In the genomic region with DNA sequence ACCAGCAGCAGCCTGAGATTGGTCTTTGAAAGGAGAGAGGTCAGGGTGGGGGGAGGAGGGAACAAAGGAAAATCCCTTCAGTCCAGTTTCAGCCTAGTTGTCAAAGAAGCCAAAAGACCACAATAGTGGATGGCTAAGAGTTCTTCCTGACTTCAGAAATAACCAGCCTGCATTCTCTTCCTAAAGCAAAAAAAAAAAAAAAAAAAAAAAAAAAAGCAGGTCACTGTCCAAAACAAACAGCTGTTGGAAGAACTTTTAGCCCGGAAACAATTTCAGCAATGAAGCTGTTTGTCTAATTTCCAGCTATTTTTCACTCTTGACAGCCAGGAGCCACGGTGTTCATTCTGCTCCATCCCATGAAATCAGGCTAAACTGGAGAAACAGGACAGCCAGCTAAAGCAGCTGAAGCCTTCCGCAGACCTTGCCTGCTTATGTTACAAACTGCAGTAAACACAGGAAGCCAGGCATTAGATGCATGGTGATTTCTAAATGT, we compare ENCODE assay signal across 10 mouse cellular contexts.
DNase-seq lines count a peak whose midpoint lies in the region; ATAC-seq lines count a peak whose summit lies in the region.
"Had no signal": no experiment of that assay in that cellular context is flagged by ENCODE, and none has a peak within 500 bp of the region (broad histone marks: within the 10 kb centered on the region; RNA-seq: fewer than 3 reads in every experiment).

No protein-coding gene starts in this region.

- no peaks in the 10 kb centered on the region for H3K9me3 ChIP-seq in neural tube, embryonic 15.5 days (replicated peaks)
- H3K9me3 ChIP-seq: neural tube, embryonic 12.5 days had no signal

- 9% methylated on average over 3 of the region's 3 CpGs for WGBS in neural tube, embryonic 15.5 days

- H3K27me3 ChIP-seq in neural tube, embryonic 15.5 days (replicated peaks) = no peaks in the 10 kb centered on the region
- H3K27me3 ChIP-seq: neural tube, embryonic 12.5 days had no signal

- H3K27ac ChIP-seq in neural tube, embryonic 15.5 days (replicated peaks) = no peak overlapping the region
- H3K27ac ChIP-seq: neural tube, embryonic 12.5 days had no signal

- H3K36me3 ChIP-seq in neural tube, embryonic 15.5 days = no peaks in the 10 kb centered on the region
- H3K36me3 ChIP-seq: neural tube, embryonic 12.5 days had no signal

- peak; percentile 7 for DNase-seq in gastrocnemius, adult 18-20 months (ENCODE audit: low spot score)
- no peak for DNase-seq in gastrocnemius, postnatal 10 days
- DNase-seq in neural tube, embryonic 10.5 days (ENCODE audit: extremely low spot score, low spot score) = peak; percentile 21
- peak; percentile 8 to 24 for DNase-seq in kidney, adult 8-10 months
- DNase-seq in skeletal muscle tissue, adult 2 months (ENCODE audit: low read depth, low spot score) = peak; percentile 36
- DNase-seq in right cerebral cortex, postnatal 10 days (ENCODE audit: low spot score in 2 of 2) = no peak

- H3K4me2 ChIP-seq in neural tube, embryonic 15.5 days = no peak overlapping the region
- H3K4me2 ChIP-seq: neural tube, embryonic 12.5 days had no signal

- H3K4me3 ChIP-seq in neural tube, embryonic 15.5 days (replicated peaks) = no peak overlapping the region
- H3K4me3 ChIP-seq: neural tube, embryonic 12.5 days had no signal

- no peak overlapping the region for H3K9ac ChIP-seq in neural tube, embryonic 15.5 days (replicated peaks)
- H3K9ac ChIP-seq: neural tube, embryonic 12.5 days had no signal

- H3K4me1 ChIP-seq in neural tube, embryonic 15.5 days = peaks cover 7% of the 10 kb centered on the region
- H3K4me1 ChIP-seq: neural tube, embryonic 12.5 days had no signal

- ATAC-seq in neural tube, embryonic 15.5 days (ENCODE audit: low FRiP score) = no peak
- no peak for ATAC-seq in cerebellum, adult (ENCODE audit: insufficient number of reproducible peaks, low FRiP score, low TSS enrichment)
- ATAC-seq: activated CD4-positive, CD25-positive, alpha-beta regulatory T cell, adult 4 months had no signal

Comparison
In these comparisons a context has a peak if more than half of its experiments do, and no peak if none do; other contexts are left out.
1. DNase-seq: peak in gastrocnemius, adult 18-20 months (single experiment), neural tube, embryonic 10.5 days (single experiment), kidney, adult 8-10 months (2 of 2) and skeletal muscle tissue, adult 2 months (single experiment); none in gastrocnemius, postnatal 10 days (single experiment) and right cerebral cortex, postnatal 10 days (0 of 2).